Mouse (Mus musculus) small intestine, adult 2 months (tissue): Measurements from ENCODE around the gene Tmem150c.

ENCODE experiments used
- CTCF ChIP-seq: fragments of 200-500 bp; IDR thresholded peaks from 2 replicates; pipeline ENCODE4 v1.5.1; 2012; ENCODE audit warnings: low read depth, mild to moderate bottlenecking, control low read depth, inconsistent platforms, low read length, moderate library complexity, mixed read lengths; ENCODE audit not compliant: insufficient replicate concordance, insufficient read length; ENCODE audit errors: extremely low read depth
- POLR2A ChIP-seq: fragments of 200-500 bp; IDR thresholded peaks from 2 replicates; pipeline ENCODE4 v1.6.1; 2012; ENCODE audit warnings: low read depth, mild to moderate bottlenecking, control low read depth, inconsistent platforms, low read length, moderate library complexity

GRCm38 (mm10) chr5:100144836-100145235 lies 14.8 kb downstream of the Tmem150c start:
- TF ChIP-seq CTCF = no peak
- TF ChIP-seq POLR2A = no peak
